Mouse (Mus musculus): ENCODE data around the gene Dpf1.

Gene Dpf1

GRCm38 (mm10) chr7:29340838-29341237, 37.1 kb downstream of the Dpf1 start:
- no peak for DNase-seq (ENCODE audit: low read depth, low spot score)

- no peak for DNase-seq (ENCODE audit: low read depth, low spot score)
These were observed 38.0 kb downstream of the Dpf1 start for GRCm38 (mm10) chr7:29341722-29342121.

GRCm38 (mm10) chr7:29342489-29343092, 38.8 kb downstream of the Dpf1 start:
- no peak for DNase-seq (ENCODE audit: low read depth, low spot score)

- no peak for DNase-seq (ENCODE audit: low read depth, low spot score)
These were observed 40.0 kb downstream of the Dpf1 start for GRCm38 (mm10) chr7:29343746-29344145.

- no peak for DNase-seq (ENCODE audit: low read depth, low spot score)
These were observed 41.8 kb downstream of the Dpf1 start for GRCm38 (mm10) chr7:29345534-29345933.

- DNase-seq (ENCODE audit: low read depth, low spot score): no peak
These were observed 42.5 kb downstream of the Dpf1 start for GRCm38 (mm10) chr7:29346212-29346611.

GRCm38 (mm10) chr7:29350489-29350888, 46.7 kb downstream of the Dpf1 start:
- DNase-seq (ENCODE audit: low read depth, low spot score): no peak

GRCm38 (mm10) chr7:29352246-29352645, 48.5 kb downstream of the Dpf1 start:
- DNase-seq (ENCODE audit: low read depth, low spot score): no peak

GRCm38 (mm10) chr7:29354161-29354560, 50.4 kb downstream of the Dpf1 start:
- DNase-seq (ENCODE audit: low read depth, low spot score): no peak

- no peak for DNase-seq (ENCODE audit: low read depth, low spot score)
These were observed 51.7 kb downstream of the Dpf1 start for GRCm38 (mm10) chr7:29355406-29355805.

- DNase-seq (ENCODE audit: low read depth, low spot score): no peak
These were observed 57.7 kb downstream of the Dpf1 start for GRCm38 (mm10) chr7:29361497-29361896.

GRCm38 (mm10) chr7:29364052-29364451, 60.3 kb downstream of the Dpf1 start:
- DNase-seq (ENCODE audit: low read depth, low spot score): no peak

- peak; percentile 80 for DNase-seq (ENCODE audit: low read depth, low spot score)
These were observed 63.6 kb downstream of the Dpf1 start for GRCm38 (mm10) chr7:29367166-29368003.
